Mouse (Mus musculus): ENCODE measurements around the gene Nfia.
A peak's percentile ranks its signal among the peaks of the same experiment; 100 is the strongest.

The Nfia gene

GRCm38 (mm10) chr4:97772641-97773040 is at the start of gene Nfia:
Gene Nfia (plus strand): TSS chr4:97772734.
- DNase-seq (ENCODE audit: extremely low spot score, low spot score): no peak

DNA sequence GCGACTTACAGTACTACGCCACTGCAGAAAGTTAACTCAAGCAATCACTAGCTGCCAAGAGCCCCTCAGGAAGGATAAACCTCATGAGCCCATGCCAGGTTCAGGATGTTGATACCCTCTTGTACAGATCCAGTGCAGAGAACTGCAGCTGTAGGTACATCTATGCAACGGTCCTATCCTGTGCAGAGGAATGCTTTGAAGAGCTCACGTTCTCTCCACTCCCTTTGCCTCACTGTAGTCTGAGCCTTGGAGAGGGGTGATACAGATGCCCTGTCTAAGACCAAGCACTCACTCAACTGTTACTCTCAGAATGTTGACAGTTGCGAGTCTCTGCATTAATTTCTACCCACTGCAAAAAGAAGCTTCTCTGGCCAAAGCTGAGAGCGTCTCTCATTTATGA is 49.2 kb upstream of the Nfia start:
- no peak for DNase-seq (ENCODE audit: extremely low spot score, low spot score)

- no peak for DNase-seq (ENCODE audit: extremely low spot score, low spot score)
These were observed 44.0 kb upstream of the Nfia start for GRCm38 (mm10) chr4:97728520-97728919.

DNA sequence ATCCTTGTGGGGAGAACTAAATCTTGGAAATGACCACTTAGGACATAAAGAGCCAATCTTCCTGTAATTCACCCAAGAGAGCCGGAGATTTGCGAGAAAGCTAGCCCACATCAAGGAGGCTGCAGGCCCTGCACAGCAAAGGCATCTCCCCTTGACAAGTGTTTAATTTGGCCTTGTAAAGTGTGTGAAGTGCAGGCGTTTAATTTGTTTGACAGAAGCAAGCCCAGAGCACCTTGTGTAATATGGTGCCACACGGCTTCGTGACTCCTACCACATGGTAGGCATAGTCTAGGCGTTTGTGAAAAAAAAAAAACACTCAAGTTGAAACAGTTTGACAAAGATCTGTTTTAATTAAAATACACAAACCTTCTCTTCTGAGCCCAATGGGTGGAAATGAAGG is 42.5 kb upstream of the Nfia start:
- DNase-seq (ENCODE audit: extremely low spot score, low spot score): no peak

GRCm38 (mm10) chr4:97730416-97730815 is 42.1 kb upstream of the Nfia start:
- no peak for DNase-seq (ENCODE audit: extremely low spot score, low spot score)

GRCm38 (mm10) chr4:97733392-97733791 is 39.1 kb upstream of the Nfia start:
- no peak for DNase-seq (ENCODE audit: extremely low spot score, low spot score)

- DNase-seq (ENCODE audit: extremely low spot score, low spot score): no peak
These were observed 28.6 kb upstream of the Nfia start for GRCm38 (mm10) chr4:97743932-97744331.

GRCm38 (mm10) chr4:97745296-97746105 is 27.0 kb upstream of the Nfia start:
- DNase-seq (ENCODE audit: extremely low spot score, low spot score): peak; percentile 84

DNA sequence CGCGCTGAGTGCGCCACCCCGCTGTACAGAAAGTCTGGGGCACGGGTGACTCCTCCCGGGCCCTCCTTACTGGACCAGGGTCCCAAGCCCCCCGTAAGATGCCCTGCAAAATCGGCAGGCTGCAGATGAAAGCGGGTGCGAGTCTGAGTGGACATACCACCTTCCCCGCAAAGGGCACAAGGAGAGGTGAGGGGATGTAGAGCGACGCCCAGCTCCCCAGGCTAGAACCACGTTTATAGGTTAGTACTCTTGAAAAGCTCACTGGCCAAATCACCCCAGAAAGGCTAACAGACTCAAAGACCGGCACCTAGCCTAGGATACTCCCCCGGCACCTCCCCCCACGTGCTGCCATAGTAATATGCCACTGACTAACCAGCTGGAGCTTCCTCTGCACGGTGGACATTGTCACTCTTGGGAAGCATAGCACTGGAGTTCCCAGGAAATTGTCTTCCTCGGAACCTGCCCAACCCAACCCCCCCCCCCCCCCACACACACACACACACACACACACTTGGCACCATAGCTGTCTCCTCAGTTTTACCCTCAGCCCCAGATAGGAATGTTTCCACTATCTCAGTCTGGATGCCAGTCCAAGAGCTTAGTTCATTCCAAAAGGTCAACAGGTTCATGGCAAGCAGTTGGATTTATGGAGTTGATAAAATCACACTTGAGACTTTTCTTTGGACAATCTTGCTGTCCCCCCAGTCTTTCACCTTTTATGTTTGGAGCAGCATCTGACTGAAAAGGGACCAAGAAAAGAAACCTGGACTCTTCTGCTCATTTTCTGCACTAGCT is 26.2 kb upstream of the Nfia start:
- DNase-seq (ENCODE audit: extremely low spot score, low spot score): no peak

- DNase-seq (ENCODE audit: extremely low spot score, low spot score): no peak
These were observed 22.1 kb upstream of the Nfia start for GRCm38 (mm10) chr4:97750401-97750800.

GRCm38 (mm10) chr4:97751030-97751482 is 21.5 kb upstream of the Nfia start:
- peak; percentile 90 for DNase-seq (ENCODE audit: extremely low spot score, low spot score)

DNA sequence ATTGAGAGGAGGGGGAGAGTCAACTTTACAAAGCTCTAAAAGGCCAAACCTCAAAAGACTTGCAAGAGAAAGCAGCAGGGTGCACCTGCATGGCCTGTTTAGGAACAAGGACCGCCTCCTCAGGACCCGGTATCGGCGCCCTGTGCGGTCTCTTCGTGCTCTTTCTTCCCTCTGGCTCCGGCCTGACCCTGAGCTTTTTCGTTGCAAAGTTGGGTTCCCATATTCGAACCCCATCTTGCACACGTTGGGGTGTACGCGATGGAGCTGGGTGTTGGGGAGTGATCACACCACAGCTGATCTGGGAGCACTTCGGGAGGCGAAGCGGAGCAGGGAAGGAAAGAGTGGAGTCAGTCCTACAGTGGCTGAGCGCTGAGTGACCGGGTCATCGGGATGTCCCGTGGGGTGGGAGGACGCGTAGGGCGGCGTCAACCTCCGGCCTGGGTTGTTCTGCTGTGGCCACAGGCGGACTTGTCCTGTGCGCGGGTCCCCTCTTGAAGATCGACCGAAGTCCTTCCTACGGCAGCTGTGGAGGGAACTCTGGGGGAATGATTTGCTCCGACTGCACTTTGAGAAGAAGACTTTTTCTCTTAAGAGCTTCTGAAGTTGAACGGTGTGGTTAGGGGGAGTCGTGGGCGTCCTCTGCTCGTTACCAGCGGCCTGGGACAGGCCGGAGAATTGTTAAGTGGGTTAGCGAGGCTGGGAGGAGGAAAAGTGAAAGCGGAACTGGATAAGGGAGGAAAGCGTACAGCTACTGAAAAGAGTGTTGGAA is 20.9 kb upstream of the Nfia start:
- peak; percentile 76 for DNase-seq (ENCODE audit: extremely low spot score, low spot score)

- peak; percentile 19 for DNase-seq (ENCODE audit: extremely low spot score, low spot score)
These were observed 20.1 kb upstream of the Nfia start for GRCm38 (mm10) chr4:97752276-97753010.

- no peak for DNase-seq (ENCODE audit: extremely low spot score, low spot score)
These were observed 19.0 kb upstream of the Nfia start for GRCm38 (mm10) chr4:97753521-97753920.

DNA sequence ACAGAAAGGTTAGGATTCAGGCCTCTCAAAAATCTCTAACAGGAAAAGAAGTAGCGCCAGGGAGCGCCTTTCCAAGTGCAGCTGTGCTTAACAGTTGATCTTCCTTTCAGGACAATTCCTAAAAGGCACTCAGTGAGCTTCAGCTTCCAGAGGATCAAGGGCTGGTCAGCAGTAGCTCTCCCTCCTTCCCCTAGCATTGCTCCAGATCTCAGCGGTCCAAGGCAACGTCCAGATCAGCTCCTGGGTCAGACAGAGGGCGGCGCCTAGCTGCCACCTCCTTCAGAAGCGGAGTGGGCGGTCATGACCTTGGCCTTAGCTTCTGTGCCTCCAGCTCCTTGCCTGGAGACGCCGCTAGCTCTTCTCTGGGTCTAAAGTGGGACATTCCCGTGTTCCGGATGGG is 18.3 kb upstream of the Nfia start:
- peak; percentile 53 for DNase-seq (ENCODE audit: extremely low spot score, low spot score)

- peak; percentile 85 for DNase-seq (ENCODE audit: extremely low spot score, low spot score)
These were observed 15.1 kb upstream of the Nfia start for GRCm38 (mm10) chr4:97757207-97757977.

DNA sequence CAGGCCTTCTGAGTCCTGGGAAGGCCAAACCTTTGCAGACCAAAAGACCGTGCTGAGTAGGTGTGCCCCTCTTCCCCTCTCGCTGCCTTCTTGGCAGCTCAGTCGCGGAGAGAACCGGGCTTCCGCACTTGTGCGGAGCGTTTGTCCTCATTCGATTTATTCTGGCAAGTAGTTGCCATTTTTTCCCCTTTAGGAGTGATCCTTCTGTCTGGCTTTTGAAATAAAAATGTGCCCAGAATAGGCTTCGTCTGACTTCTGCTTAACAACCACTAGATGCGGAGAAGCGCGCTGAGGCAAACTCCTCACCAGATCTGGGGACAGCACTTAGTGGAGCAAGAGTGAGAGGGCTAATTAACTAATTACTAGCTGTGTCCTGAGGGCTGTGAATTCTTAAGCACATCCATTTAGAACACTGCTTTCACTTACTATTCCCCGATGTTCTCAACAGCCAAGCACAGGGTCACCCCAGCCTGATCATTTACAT is 14.5 kb upstream of the Nfia start:
- peak; percentile 62 for DNase-seq (ENCODE audit: extremely low spot score, low spot score)

DNA sequence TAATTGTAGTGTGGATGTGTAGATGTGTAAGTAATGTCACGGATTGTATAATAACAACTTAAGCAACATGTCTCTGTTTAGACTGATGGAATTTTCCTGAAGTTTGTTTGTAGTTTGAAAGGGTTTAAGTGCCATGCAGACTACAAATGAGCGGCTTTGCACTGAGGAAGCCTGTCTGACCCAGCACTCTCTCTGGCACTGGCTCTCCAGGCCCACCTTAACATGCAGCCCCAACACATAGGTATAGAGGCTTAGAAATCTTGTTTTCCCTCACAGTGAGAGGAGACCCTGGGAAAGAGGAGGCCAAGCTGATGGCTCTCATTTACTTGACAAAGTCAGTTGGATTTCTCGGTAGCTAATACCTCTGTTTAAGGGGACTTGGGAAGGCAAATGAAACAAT is 13.9 kb upstream of the Nfia start:
- no peak for DNase-seq (ENCODE audit: extremely low spot score, low spot score)

DNA sequence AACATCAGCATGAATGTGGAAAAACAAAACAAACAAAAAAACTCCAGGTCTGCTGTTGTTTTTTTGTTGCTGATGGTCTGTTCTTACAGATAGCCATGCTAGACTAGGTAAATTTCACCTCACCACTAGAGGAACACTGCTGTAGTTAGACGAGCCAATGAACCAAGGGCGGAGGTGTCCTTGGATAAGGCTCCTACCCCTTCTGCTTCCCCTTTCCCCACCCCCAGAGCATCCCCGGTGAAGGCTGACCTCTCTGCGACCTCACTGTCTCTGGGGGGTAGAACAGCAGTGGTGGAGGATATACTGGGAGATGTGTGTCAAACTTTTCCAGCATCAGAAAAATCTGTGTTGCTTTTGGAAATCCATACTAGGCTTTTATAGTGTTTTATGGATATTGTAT is 7.9 kb upstream of the Nfia start:
- no peak for DNase-seq (ENCODE audit: extremely low spot score, low spot score)

DNA sequence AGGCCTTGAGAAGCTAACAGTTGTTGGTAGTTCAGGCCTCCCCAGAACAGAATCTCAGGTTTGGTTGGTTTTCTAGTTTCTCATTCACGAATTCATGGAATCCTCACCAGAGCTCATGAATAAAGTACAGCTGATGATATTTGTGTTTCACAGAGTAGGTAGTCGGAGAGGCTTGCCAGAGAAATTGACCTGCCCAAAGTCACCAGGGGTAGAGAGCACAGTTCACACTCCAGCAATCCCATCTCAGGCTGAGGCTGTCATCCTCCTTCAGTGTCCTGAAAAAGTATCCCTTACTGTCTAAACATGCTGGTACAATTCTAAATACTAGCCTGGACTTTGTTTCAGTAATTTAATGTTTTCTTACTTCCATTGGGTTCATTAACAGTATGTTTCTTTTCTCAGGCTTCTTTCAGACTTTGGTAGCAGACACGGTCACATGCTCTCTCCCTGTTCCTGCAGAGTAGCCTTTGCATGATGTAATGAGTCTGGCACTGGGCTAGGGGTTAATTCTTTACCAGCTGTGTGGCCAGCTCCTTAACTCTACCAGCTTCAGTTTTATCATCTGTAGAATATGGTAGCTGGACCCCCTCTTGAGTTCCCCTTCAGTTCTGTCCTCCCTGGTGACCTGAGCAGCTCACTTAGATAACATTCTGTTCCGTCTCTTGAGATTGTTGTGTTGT is 7.1 kb upstream of the Nfia start:
- no peak for DNase-seq (ENCODE audit: extremely low spot score, low spot score)
